Comparison of ENCODE assay signal across 8 mouse cellular contexts in genomic region chr11:97510966-97511660, GRCm38 (mm10). TPM values are rescaled to one million over a fixed set of nuclear protein-coding genes. Genes with fewer than 3 reads are reported as not detected.
DNase-seq lines count a peak whose midpoint lies in the region; ATAC-seq and TF ChIP-seq lines count a peak whose summit lies in the region.

No protein-coding gene starts in this region.

- H3K27ac ChIP-seq in layer of hippocampus, adult 2 months, result peak overlapping the region; percentile 61
- no peak overlapping the region; the same call in 1 of the 2 replicates for H3K27ac ChIP-seq in embryonic facial prominence, embryonic 13.5 days

- H3K9me3 ChIP-seq in embryonic facial prominence, embryonic 13.5 days, result no peaks in the 10 kb centered on the region

- H3K4me1 ChIP-seq in embryonic facial prominence, embryonic 13.5 days, result peaks cover 15% of the 10 kb centered on the region

- no peak overlapping the region for H3K9ac ChIP-seq in embryonic facial prominence, embryonic 13.5 days

- 0 out of 2 replicates have a peak overlapping the region, but pooled peaks have one; percentile 11 for H3K4me2 ChIP-seq in embryonic facial prominence, embryonic 13.5 days

- 31% methylated on average over 10 of the region's 10 CpGs for WGBS in embryonic facial prominence, embryonic 13.5 days

- H3K36me3 ChIP-seq in embryonic facial prominence, embryonic 13.5 days, result 0 out of 2 replicates have a peak, but pooled peaks cover 4% of the 10 kb centered on the region
- no peaks in the 10 kb centered on the region for H3K36me3 ChIP-seq in splenic B cell, adult 2 months (ENCODE audit: control insufficient read depth, insufficient read depth, low read length, poor library complexity, severe bottlenecking)

- no peak overlapping the region for H3K4me3 ChIP-seq in layer of hippocampus, adult 2 months
- H3K4me3 ChIP-seq in embryonic facial prominence, embryonic 13.5 days, result no peak overlapping the region

- intact Hi-C loops in heart, postnatal 10 days (cut with DNase I), result no loop called here

- DNase-seq in layer of hippocampus, adult 2 months (ENCODE audit: low spot score in 2 of 2), result peak in 1 of 2 experiments; percentile 76
- no peak for DNase-seq in layer of hippocampus, adult 9-11 months
- DNase-seq in adrenal gland, postnatal 14 days, result peak; percentile 82
- peak; percentile 76 to 86 for DNase-seq in heart, postnatal 10 days
- DNase-seq in kidney, postnatal 36 days, result peak; percentile 68 to 90
- peak; percentile 67 for DNase-seq in splenic B cell, adult 2 months (ENCODE audit: low read depth, low spot score)

- ATAC-seq in embryonic facial prominence, embryonic 13.5 days (ENCODE audit: insufficient number of reproducible peaks, insufficient read depth, low FRiP score, low TSS enrichment, low read depth), result no peak
- peak; percentile 58 for ATAC-seq in megakaryocyte, adult 5-6 weeks (ENCODE audit: poor library complexity, severe bottlenecking)

- peak; percentile 90 for TF ChIP-seq CTCF in layer of hippocampus, adult 2 months (conservative IDR thresholded peaks at IDR 0.05)

- no peaks in the 10 kb centered on the region for H3K27me3 ChIP-seq in embryonic facial prominence, embryonic 13.5 days
- no peaks in the 10 kb centered on the region for H3K27me3 ChIP-seq in splenic B cell, adult 2 months (ENCODE audit: control insufficient read depth, insufficient read depth, low read length, poor library complexity, severe bottlenecking)

RNA-seq across cellular contexts. Expression of gene 4933428G20Rik, which starts 11.0 kb away (rescaled TPM):
- total RNA-seq in layer of hippocampus, adult 2 months (2021), result under 1 TPM in 1 of 2 experiments, not detected in 1; 0.25 TPM
- total RNA-seq in adrenal gland, postnatal 14 days (2021), result not detected in 2 replicates
- 1.4 and 1.8 TPM in 2 replicates for polyA plus RNA-seq in embryonic facial prominence, embryonic 13.5 days (2015; fragmentation: Nextera tagmentation; extraction: Ambion mirVana)
- total RNA-seq in heart, postnatal 10 days (2021), result not detected
- total RNA-seq in megakaryocyte, adult 5-6 weeks (2015), result not detected in 2 replicates
- total RNA-seq in megakaryocyte, adult 5-6 weeks (2017), result not detected in 2 replicates
